Mouse (Mus musculus) forebrain, embryonic 13.5 days (tissue): ENCODE data around the gene Mamdc4. TPM values are rescaled to one million over a fixed set of nuclear protein-coding genes. Genes with fewer than 3 reads are reported as not detected.
A peak's percentile ranks its signal among the peaks of the same experiment; 100 is the strongest.

Experiments
- ATAC-seq: fragments of 200-750 bp; cut with Nextera tagmentation; 2 replicates; pipeline ENCODE4 v1.8.0; 2017
- H3K27ac ChIP-seq: fragments of 300-500 bp; sonication (generic); 2 replicates; pipeline ENCODE4 v1.5.1; 2015; ENCODE audit warnings: inconsistent platforms, mild to moderate bottlenecking, moderate library complexity
- H3K27me3 ChIP-seq: fragments of 300-500 bp; sonication (generic); 2 replicates; pipeline ENCODE4 v1.6.1; 2015; ENCODE audit warnings: mild to moderate bottlenecking, inconsistent platforms
- H3K36me3 ChIP-seq: fragments of 300-500 bp; sonication (generic); 2 replicates; pipeline ENCODE4 v1.6.1; 2015; ENCODE audit warnings: mild to moderate bottlenecking, inconsistent platforms; ENCODE audit not compliant: poor library complexity, severe bottlenecking
- H3K4me1 ChIP-seq: fragments of 300-500 bp; sonication (generic); 2 replicates; pipeline ENCODE4 v1.6.1; 2015; ENCODE audit warnings: inconsistent platforms
- H3K4me2 ChIP-seq: fragments of 300-500 bp; sonication (generic); 2 replicates; pipeline ENCODE4 v1.6.1; 2015; ENCODE audit warnings: inconsistent platforms, mild to moderate bottlenecking, moderate library complexity
- H3K4me3 ChIP-seq: fragments of 300-500 bp; sonication (generic); 2 replicates; pipeline ENCODE4 v1.5.1; 2015; ENCODE audit warnings: mild to moderate bottlenecking, inconsistent platforms
- H3K9ac ChIP-seq: fragments of 300-500 bp; sonication (generic); 2 replicates; pipeline ENCODE4 v1.6.1; 2015; ENCODE audit warnings: mild to moderate bottlenecking, inconsistent platforms
- H3K9me3 ChIP-seq: fragments of 300-500 bp; sonication (generic); replicated peaks from 2 replicates; pipeline ENCODE4 v1.6.1; 2016; ENCODE audit warnings: inconsistent platforms
- WGBS: fragments of 180-500 bp; shearing (Covaris S2); methylation state at CpG from one replicate; pipeline ENCODE4 v1.1.7; 2015; 5-methylcytosine and 5-hydroxymethylcytosine counted together
- polyA plus RNA-seq: library from polyadenylated mRNA; unstranded; fragments of >200 nt; fragmentation: Nextera tagmentation; extraction: Ambion mirVana; gene quantifications from 2 replicates; pipeline ENCODE4 v1.2.1, GENCODE M21; 2015

Gene Mamdc4
- 3.1 and 4.2 TPM in 2 replicates for polyA plus RNA-seq

GRCm38 (mm10) chr2:25574579-25575431 is at the start of gene Mamdc4, which contains the start of gene Phpt1:
Gene Mamdc4, minus strand, starts transcription at chr2:25574845.
Gene Phpt1, minus strand, starts transcription at chr2:25575224.
- peaks cover 43% of the 10 kb centered on the region for H3K27me3 ChIP-seq
- H3K9me3 ChIP-seq, result no peaks in the 10 kb centered on the region
- under 1% methylated on average over 44 of the region's 45 CpGs for WGBS
- peak within 1 kb of the TSS; percentile 76 for H3K27ac ChIP-seq
- peak within 1 kb of the TSS; percentile 54 for H3K4me3 ChIP-seq
- H3K4me2 ChIP-seq, result peak within 1 kb of the TSS; percentile 92
- ATAC-seq, result peak; percentile 99
- H3K9ac ChIP-seq, result peak within 1 kb of the TSS; percentile 77
- H3K36me3 ChIP-seq, result peaks cover 22% of the 10 kb centered on the region
- peaks cover 57% of the 10 kb centered on the region for H3K4me1 ChIP-seq

- Histone ChIP-seq H3K36me3 (no peaks in the 10 kb centered on the region), H3K9me3 (no peaks in the 10 kb centered on the region), H3K27ac (peak within 1 kb of the TSS; percentile 19; the same call in 1 of the 2 replicates), H3K4me3 (peak within 1 kb of the TSS; percentile 44), H3K4me2 (peak within 1 kb of the TSS; percentile 69), H3K27me3 (peaks cover 16% of the 10 kb centered on the region), H3K4me1 (peaks cover 13% of the 10 kb centered on the region), H3K9ac (peak within 1 kb of the TSS; percentile 67)
- 6% methylated on average over 34 of the region's 34 CpGs for WGBS
- peak; percentile 94 for ATAC-seq
Observed at GRCm38 (mm10) chr2:25621229-25622200, 46.9 kb upstream of the Mamdc4 start, which contains the start of gene Tmem141. Gene Tmem141, minus strand, starts transcription at chr2:25622005.

GRCm38 (mm10) chr2:25620852-25621228 is 46.2 kb upstream of the Mamdc4 start:
- no peaks in the 10 kb centered on the region for H3K36me3 ChIP-seq
- H3K4me2 ChIP-seq, result 0 out of 2 replicates have a peak overlapping the region, but pooled peaks have one; percentile 69
- H3K27ac ChIP-seq, result no peak overlapping the region
- no peaks in the 10 kb centered on the region for H3K9me3 ChIP-seq
- H3K4me3 ChIP-seq, result 0 out of 2 replicates have a peak overlapping the region, but pooled peaks have one; percentile 44
- WGBS, result 86% methylated on average over 4 of the region's 4 CpGs
- H3K4me1 ChIP-seq, result peaks cover 13% of the 10 kb centered on the region
- no peak overlapping the region for H3K9ac ChIP-seq
- no peak for ATAC-seq
- peaks cover 23% of the 10 kb centered on the region for H3K27me3 ChIP-seq

GRCm38 (mm10) chr2:25620386-25620785 is 45.7 kb upstream of the Mamdc4 start:
- WGBS, result 84% methylated on average over 6 of the region's 6 CpGs
- peaks cover 13% of the 10 kb centered on the region for H3K4me1 ChIP-seq
- H3K4me2 ChIP-seq, result no peak overlapping the region
- no peaks in the 10 kb centered on the region for H3K9me3 ChIP-seq
- 0 out of 2 replicates have a peak overlapping the region, but pooled peaks have one; percentile 13 for H3K9ac ChIP-seq
- no peak overlapping the region for H3K27ac ChIP-seq
- H3K4me3 ChIP-seq, result no peak overlapping the region
- peaks cover 27% of the 10 kb centered on the region for H3K27me3 ChIP-seq
- no peak for ATAC-seq
- H3K36me3 ChIP-seq, result no peaks in the 10 kb centered on the region

GRCm38 (mm10) chr2:25617578-25617977 is 42.9 kb upstream of the Mamdc4 start, which contains the start of gene Ccdc183:
Gene Ccdc183, minus strand, starts transcription at chr2:25617678.
- Histone ChIP-seq H3K9ac (no peak within 1 kb of the TSS), H3K4me1 (peaks cover 13% of the 10 kb centered on the region), H3K27me3 (peaks cover 49% of the 10 kb centered on the region), H3K4me2 (no peak within 1 kb of the TSS), H3K36me3 (no peaks in the 10 kb centered on the region), H3K4me3 (no peak within 1 kb of the TSS), H3K9me3 (no peaks in the 10 kb centered on the region), H3K27ac (no peak within 1 kb of the TSS)
- ATAC-seq, result no peak
- 81% methylated on average over 3 of the region's 3 CpGs for WGBS

- peaks cover 49% of the 10 kb centered on the region for H3K27me3 ChIP-seq
- H3K4me2 ChIP-seq, result peak overlapping the region; percentile 14; the same call in 1 of the 2 replicates
- no peaks in the 10 kb centered on the region for H3K9me3 ChIP-seq
- no peak overlapping the region for H3K9ac ChIP-seq
- 21% methylated on average over 22 of the region's 22 CpGs for WGBS
- H3K4me1 ChIP-seq, result peaks cover 5% of the 10 kb centered on the region; the same call in 1 of the 2 replicates
- H3K27ac ChIP-seq, result no peak overlapping the region
- no peak for ATAC-seq
- H3K4me3 ChIP-seq, result no peak overlapping the region
- H3K36me3 ChIP-seq, result no peaks in the 10 kb centered on the region
Observed at GRCm38 (mm10) chr2:25616398-25616797, 41.8 kb upstream of the Mamdc4 start.

GRCm38 (mm10) chr2:25608671-25609070 is 34.0 kb upstream of the Mamdc4 start:
- Histone ChIP-seq H3K9me3 (no peaks in the 10 kb centered on the region), H3K27me3 (peaks cover 5% of the 10 kb centered on the region), H3K4me2 (peak overlapping the region; percentile 73), H3K9ac (no peak overlapping the region), H3K36me3 (0 out of 2 replicates have a peak, but pooled peaks cover 3% of the 10 kb centered on the region), H3K27ac (no peak overlapping the region), H3K4me3 (peak overlapping the region; percentile 100), H3K4me1 (peaks cover 19% of the 10 kb centered on the region)
- WGBS, result 66% methylated on average over 10 of the region's 10 CpGs
- ATAC-seq, result peak; percentile 40

- Histone ChIP-seq H3K9ac (peak within 1 kb of the TSS; percentile 95), H3K27ac (peak within 1 kb of the TSS; percentile 91), H3K4me1 (peaks cover 19% of the 10 kb centered on the region), H3K27me3 (no peaks in the 10 kb centered on the region; the same call in 1 of the 2 replicates), H3K4me3 (peak within 1 kb of the TSS; percentile 100), H3K9me3 (no peaks in the 10 kb centered on the region), H3K4me2 (peak within 1 kb of the TSS; percentile 73), H3K36me3 (peaks cover 4% of the 10 kb centered on the region; the same call in 1 of the 2 replicates)
- ATAC-seq, result peak; percentile 95
- under 1% methylated on average over 78 of the region's 80 CpGs for WGBS
Observed at GRCm38 (mm10) chr2:25607761-25608622, 33.3 kb upstream of the Mamdc4 start, which contains the start of gene Rabl6. Gene Rabl6, minus strand, starts transcription at chr2:25608521.

GRCm38 (mm10) chr2:25602526-25602925 is 27.9 kb upstream of the Mamdc4 start:
- no peak overlapping the region for H3K9ac ChIP-seq

GRCm38 (mm10) chr2:25600037-25600436 is 25.4 kb upstream of the Mamdc4 start:
- no peak for ATAC-seq
- H3K9me3 ChIP-seq, result no peaks in the 10 kb centered on the region
- no peak overlapping the region for H3K4me3 ChIP-seq
- H3K4me1 ChIP-seq, result no peaks in the 10 kb centered on the region
- peaks cover 80% of the 10 kb centered on the region for H3K36me3 ChIP-seq
- H3K27me3 ChIP-seq, result no peaks in the 10 kb centered on the region
- no peak overlapping the region for H3K4me2 ChIP-seq
- 92% methylated on average over 2 of the region's 2 CpGs for WGBS
- H3K9ac ChIP-seq, result no peak overlapping the region
- H3K27ac ChIP-seq, result no peak overlapping the region

More at GRCm38 (mm10) chr2:25602526-25602925, 27.9 kb upstream of the Mamdc4 start:
- Histone ChIP-seq H3K27me3 (no peaks in the 10 kb centered on the region), H3K36me3 (peaks cover 58% of the 10 kb centered on the region), H3K9me3 (no peaks in the 10 kb centered on the region), H3K27ac (no peak overlapping the region), H3K4me2 (no peak overlapping the region), H3K4me1 (peaks cover 14% of the 10 kb centered on the region), H3K4me3 (no peak overlapping the region)
- whole genome bisulfite sequencing, result 94% methylated on average over 5 of the region's 5 CpGs
- ATAC-seq, result no peak

- H3K4me1 ChIP-seq, result no peaks in the 10 kb centered on the region
- no peak overlapping the region for H3K4me2 ChIP-seq
- no peaks in the 10 kb centered on the region for H3K27me3 ChIP-seq
- H3K9ac ChIP-seq, result no peak overlapping the region
- no peak for ATAC-seq
- peaks cover 88% of the 10 kb centered on the region for H3K36me3 ChIP-seq
- no peaks in the 10 kb centered on the region for H3K9me3 ChIP-seq
- 97% methylated on average over 1 of the region's 1 CpGs for WGBS
- H3K27ac ChIP-seq, result no peak overlapping the region
- H3K4me3 ChIP-seq, result no peak overlapping the region
Observed at GRCm38 (mm10) chr2:25598749-25599148, 24.1 kb upstream of the Mamdc4 start.
